Mouse (Mus musculus): ENCODE data around the gene Rnaset2a.
"Not testable (repeated sequence)": the region's sequence is repeated elsewhere in the genome, so short reads cannot be mapped to it uniquely, and the experiment has no call there.

GRCm38 (mm10) chr17:8138116-8138515, 9.8 kb downstream of the Rnaset2a start:
- not testable (repeated sequence) for TF ChIP-seq CTCF (IDR thresholded peaks at IDR 0.05; ENCODE audit: borderline replicate concordance, control insufficient read depth, extremely low read depth, insufficient read depth, low read length, poor library complexity); POLR2A (IDR thresholded peaks at IDR 0.05; ENCODE audit: control insufficient read depth, extremely low read depth, insufficient read depth, low read length, poor library complexity)
